11 mouse cellular contexts compared by ENCODE assay signal in the genomic region with DNA sequence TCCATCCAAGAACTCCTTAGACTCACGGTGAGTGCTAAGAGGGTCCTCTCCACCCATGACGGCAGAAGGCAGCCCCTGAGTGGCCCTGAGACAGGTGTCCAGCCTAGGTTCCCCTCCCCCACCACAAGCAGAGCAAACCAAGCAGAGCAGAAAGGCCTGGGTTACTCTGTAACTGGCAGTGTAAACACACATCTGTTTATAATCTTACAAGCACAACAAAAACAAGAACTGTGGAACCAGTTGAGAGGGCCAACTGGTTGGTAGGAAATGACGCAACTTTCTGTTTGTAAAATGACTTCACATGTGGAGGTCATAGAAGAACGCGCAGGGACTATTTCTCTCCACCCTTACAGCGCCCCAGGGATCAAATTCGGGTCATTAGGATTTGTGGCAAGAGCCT. TPM values are rescaled to one million over a fixed set of nuclear protein-coding genes. Genes with fewer than 3 reads are reported as not detected.
A peak's percentile ranks its signal among the peaks of the same experiment; 100 is the strongest.
DNase-seq lines count a peak whose midpoint lies in the region; ATAC-seq and TF ChIP-seq lines count a peak whose summit lies in the region.
"Had no signal": no experiment of that assay in that cellular context is flagged by ENCODE, and none has a peak within 500 bp of the region (broad histone marks: within the 10 kb centered on the region; RNA-seq: fewer than 3 reads in every experiment).

No protein-coding gene starts in this region.

- 0 out of 2 replicates have a peak, but pooled peaks have one; percentile 8 for ATAC-seq in heart, embryonic 16.5 days (replicated peaks; ENCODE audit: extremely low read depth, insufficient read depth, low FRiP score)
- ATAC-seq in embryonic facial prominence, embryonic 11.5 days (replicated peaks; ENCODE audit: insufficient number of reproducible peaks, low FRiP score, low TSS enrichment, low read depth), result no peak
- peak; percentile 70 for ATAC-seq in liver, embryonic 14.5 days (ENCODE audit: insufficient read depth)

- peak overlapping the region; percentile 21; the same call in 1 of the 2 replicates for H3K9ac ChIP-seq in heart, embryonic 16.5 days (ENCODE audit: low read length)
- no peak overlapping the region for H3K9ac ChIP-seq in embryonic facial prominence, embryonic 11.5 days (replicated peaks; ENCODE audit: low read length)
- no peak overlapping the region for H3K9ac ChIP-seq in liver, embryonic 14.5 days (replicated peaks)
- H3K9ac ChIP-seq: hindbrain, embryonic 14.5 days had no signal

- no peak for TF ChIP-seq EP300 in liver, embryonic 14.5 days (IDR thresholded peaks at IDR 0.05; ENCODE audit: low read depth)

- no peaks in the 10 kb centered on the region for H3K27me3 ChIP-seq in heart, embryonic 16.5 days (ENCODE audit: control insufficient read depth, insufficient read depth, low read length)
- H3K27me3 ChIP-seq in embryonic facial prominence, embryonic 11.5 days (ENCODE audit: control insufficient read depth, insufficient read depth, low read length), result no peaks in the 10 kb centered on the region
- no peaks in the 10 kb centered on the region for H3K27me3 ChIP-seq in liver, embryonic 14.5 days (ENCODE audit: control insufficient read depth, insufficient read depth, low read length)

- no peak overlapping the region for H3K4me3 ChIP-seq in heart, embryonic 16.5 days (ENCODE audit: low read length)
- H3K4me3 ChIP-seq in embryonic facial prominence, embryonic 11.5 days (ENCODE audit: low read depth, low read length), result no peak overlapping the region
- H3K4me3 ChIP-seq in liver, embryonic 14.5 days (ENCODE audit: insufficient read depth in 1 of 2, low read depth in 2 of 2, low read length in 2 of 2), result no peak overlapping the region
- H3K4me3 ChIP-seq: megakaryocyte, embryonic 14.5 days had no signal

- peak overlapping the region; percentile 85 for H3K27ac ChIP-seq in heart, embryonic 16.5 days (ENCODE audit: low read length)
- H3K27ac ChIP-seq in embryonic facial prominence, embryonic 11.5 days (replicated peaks; ENCODE audit: low read depth, low read length), result no peak overlapping the region
- no peak overlapping the region for H3K27ac ChIP-seq in liver, embryonic 14.5 days
- H3K27ac ChIP-seq: hindbrain, embryonic 14.5 days had no signal

- H3K36me3 ChIP-seq in heart, embryonic 16.5 days (ENCODE audit: control insufficient read depth, insufficient read depth), result no peaks in the 10 kb centered on the region
- H3K36me3 ChIP-seq in embryonic facial prominence, embryonic 11.5 days (replicated peaks; ENCODE audit: control insufficient read depth, insufficient read depth, low read depth, low read length), result no peaks in the 10 kb centered on the region
- no peaks in the 10 kb centered on the region for H3K36me3 ChIP-seq in liver, embryonic 14.5 days (replicated peaks; ENCODE audit: control insufficient read depth, insufficient read depth, low read depth)

- no peak for TF ChIP-seq CTCF in liver, embryonic 14.5 days (IDR thresholded peaks at IDR 0.05; ENCODE audit: low read depth)

- DNase-seq in heart, adult 18-20 months, result no peak
- peak; percentile 34 for DNase-seq in embryonic facial prominence, embryonic 11.5 days (ENCODE audit: low spot score)
- peak; percentile 25 for DNase-seq in kidney, postnatal 14 days
- DNase-seq in liver, embryonic 14.5 days (ENCODE audit: low read depth in 3 of 3, low spot score in 3 of 3), result peak; percentile 13 to 22 (median 22)
- no peak for DNase-seq in adrenal gland, postnatal 4 days (ENCODE audit: low spot score in 2 of 2)
- DNase-seq in cerebellum, adult 9-10 months, result no peak
- DNase-seq in thymus, postnatal 10 days (ENCODE audit: low spot score in 2 of 2), result no peak
- DNase-seq: layer of hippocampus, postnatal 36 days had no signal

- H3K9me3 ChIP-seq in heart, embryonic 16.5 days (replicated peaks; ENCODE audit: control insufficient read depth, low read length), result no peaks in the 10 kb centered on the region
- no peaks in the 10 kb centered on the region for H3K9me3 ChIP-seq in embryonic facial prominence, embryonic 11.5 days (replicated peaks; ENCODE audit: control insufficient read depth, low read length)
- no peaks in the 10 kb centered on the region for H3K9me3 ChIP-seq in liver, embryonic 14.5 days (ENCODE audit: control insufficient read depth, low read length)
- H3K9me3 ChIP-seq: megakaryocyte, embryonic 14.5 days had no signal

- WGBS in heart, embryonic 16.5 days, result 54% methylated on average over 7 of the region's 7 CpGs
- 40% methylated on average over 7 of the region's 7 CpGs for WGBS in embryonic facial prominence, embryonic 11.5 days
- WGBS in liver, embryonic 14.5 days (ENCODE audit: insufficient replicate concordance), result 31% methylated on average over 7 of the region's 7 CpGs

- peaks cover 9% of the 10 kb centered on the region for H3K4me1 ChIP-seq in heart, embryonic 16.5 days (ENCODE audit: control insufficient read depth, insufficient read depth, low read length)
- H3K4me1 ChIP-seq in embryonic facial prominence, embryonic 11.5 days (ENCODE audit: control insufficient read depth, insufficient read depth, low read length), result 0 out of 2 replicates have a peak, but pooled peaks cover 2% of the 10 kb centered on the region
- peaks cover 0 to 6% of the 10 kb centered on the region in 2 experiments; a peak in 2 of 4 replicates for H3K4me1 ChIP-seq in liver, embryonic 14.5 days (replicated peaks; ENCODE audit: control insufficient read depth in 2 of 2, insufficient read depth in 2 of 2, low read length in 1 of 2)
- H3K4me1 ChIP-seq: megakaryocyte, embryonic 14.5 days had no signal

- H3K4me2 ChIP-seq in heart, embryonic 16.5 days (ENCODE audit: low read depth, low read length), result no peak overlapping the region
- H3K4me2 ChIP-seq in embryonic facial prominence, embryonic 11.5 days (ENCODE audit: low read depth, low read length), result no peak overlapping the region
- H3K4me2 ChIP-seq in liver, embryonic 14.5 days (ENCODE audit: low read depth), result no peak overlapping the region; the same call in 1 of the 2 replicates
- H3K4me2 ChIP-seq: hindbrain, embryonic 14.5 days had no signal

RNA-seq across cellular contexts. Expression of gene Prf1, which starts 15.1 kb away (rescaled TPM):
- 0.13 TPM in 1 of 2 replicates, not detected in the other for polyA plus RNA-seq in heart, embryonic 16.5 days (2015; fragmentation: Nextera tagmentation; extraction: Ambion mirVana)
- total RNA-seq in heart, adult 18-20 months (2021), result under 1 TPM; 0.40 to 0.59 TPM
- polyA plus RNA-seq in embryonic facial prominence, embryonic 11.5 days (2014; fragmentation: Nextera tagmentation; extraction: Ambion mirVana), result not detected in 2 replicates
- 0.02 TPM in 2 replicates for polyA plus RNA-seq in liver, embryonic 14.5 days (2012; rRNA removed)
- polyA plus RNA-seq in liver, embryonic 14.5 days (2014; fragmentation: Nextera tagmentation; extraction: Ambion mirVana), result not detected in 2 replicates
- total RNA-seq in adrenal gland, postnatal 4 days (2021), result under 1 TPM in 1 of 2 experiments, not detected in 1; 0.28 TPM
- total RNA-seq: layer of hippocampus, postnatal 36 days had no signal

RNA-seq across cellular contexts. Expression of gene Adamts14, which starts 39.5 kb away (rescaled TPM):
- polyA plus RNA-seq in heart, embryonic 16.5 days (2015; fragmentation: Nextera tagmentation; extraction: Ambion mirVana), result 1.8 TPM in 2 replicates
- total RNA-seq in heart, adult 18-20 months (2021), result 1 to 10 TPM in 1 of 2 experiments, under 1 TPM in 1; 0.79 to 1.0 TPM
- polyA plus RNA-seq in embryonic facial prominence, embryonic 11.5 days (2014; fragmentation: Nextera tagmentation; extraction: Ambion mirVana), result 0.27 and 0.64 TPM in 2 replicates
- polyA plus RNA-seq in liver, embryonic 14.5 days (2012; rRNA removed), result 0.21 and 0.23 TPM in 2 replicates
- polyA plus RNA-seq in liver, embryonic 14.5 days (2014; fragmentation: Nextera tagmentation; extraction: Ambion mirVana), result 0.08 and 0.13 TPM in 2 replicates
- total RNA-seq in adrenal gland, postnatal 4 days (2021), result 1 to 10 TPM; 6.3 to 7.7 TPM

Comparison
In these comparisons a context has a peak if more than half of its experiments do, and no peak if none do; other contexts are left out.
1. DNase-seq: peak in embryonic facial prominence, embryonic 11.5 days (single experiment), kidney, postnatal 14 days (single experiment) and liver, embryonic 14.5 days (3 of 3); none in heart, adult 18-20 months (0 of 2), adrenal gland, postnatal 4 days (0 of 2), cerebellum, adult 9-10 months (single experiment) and thymus, postnatal 10 days (0 of 2).